Comparison of ENCODE assay signal across 16 mouse cellular contexts in genomic region chr3:54647583-54647982, GRCm38 (mm10). TPM values are rescaled to one million over a fixed set of nuclear protein-coding genes. Genes with fewer than 3 reads are reported as not detected.
DNase-seq lines count a peak whose midpoint lies in the region; ATAC-seq lines count a peak whose summit lies in the region.
"Had no signal": no experiment of that assay in that cellular context is flagged by ENCODE, and none has a peak within 500 bp of the region (broad histone marks: within the 10 kb centered on the region; RNA-seq: fewer than 3 reads in every experiment).

No protein-coding gene starts in this region.

- 49% methylated on average over 2 of the region's 2 CpGs for WGBS in limb, embryonic 13.5 days
- WGBS in limb, embryonic 10.5 days = 85% methylated on average over 2 of the region's 2 CpGs

- intact Hi-C loops in gastrocnemius, postnatal 14 days (cut with DNase I; ENCODE audit: low total_unique reads) = no loop called here
- intact Hi-C loops in heart, postnatal 10 days (cut with DNase I) = no loop called here

- DNase-seq in gastrocnemius, postnatal 14 days = peak; percentile 30
- no peak for DNase-seq in gastrocnemius, adult 8-10 months (ENCODE audit: low spot score in 2 of 2)
- no peak for DNase-seq in limb, embryonic 10.5 days (ENCODE audit: low spot score)
- peak; percentile 71 to 72 for DNase-seq in heart, postnatal 10 days
- no peak for DNase-seq in spleen, postnatal 4 days (ENCODE audit: low spot score in 2 of 2)
- DNase-seq in lung, postnatal 4 days = no peak
- DNase-seq: cerebellum, adult 11-12 months; kidney, postnatal 14 days; layer of hippocampus, adult 9-11 months; lung, adult 2 months; right cerebral cortex, adult 18-20 months; thymus, postnatal 36 days had no signal

- no peaks in the 10 kb centered on the region for H3K9me3 ChIP-seq in limb, embryonic 13.5 days
- H3K9me3 ChIP-seq in limb, embryonic 10.5 days (replicated peaks) = no peaks in the 10 kb centered on the region
- H3K9me3 ChIP-seq: heart, embryonic 13.5 days; midbrain, embryonic 13.5 days had no signal

- no peak overlapping the region for H3K9ac ChIP-seq in limb, embryonic 13.5 days
- H3K9ac ChIP-seq: heart, embryonic 13.5 days; midbrain, embryonic 13.5 days had no signal

- peak; percentile 78 for ATAC-seq in limb, embryonic 13.5 days (ENCODE audit: low FRiP score, low read depth)
- ATAC-seq: midbrain, embryonic 13.5 days had no signal

- no peak overlapping the region for H3K4me3 ChIP-seq in limb, embryonic 13.5 days
- no peak overlapping the region for H3K4me3 ChIP-seq in limb, embryonic 10.5 days
- H3K4me3 ChIP-seq: heart, embryonic 13.5 days; midbrain, embryonic 13.5 days; myocyte had no signal

- peaks cover 7% of the 10 kb centered on the region; the same call in 1 of the 2 replicates for H3K4me1 ChIP-seq in limb, embryonic 13.5 days
- H3K4me1 ChIP-seq in limb, embryonic 10.5 days = no peaks in the 10 kb centered on the region
- H3K4me1 ChIP-seq: midbrain, embryonic 13.5 days had no signal

- H3K36me3 ChIP-seq in limb, embryonic 13.5 days = no peaks in the 10 kb centered on the region
- no peaks in the 10 kb centered on the region for H3K36me3 ChIP-seq in limb, embryonic 10.5 days
- H3K36me3 ChIP-seq: heart, embryonic 13.5 days; midbrain, embryonic 13.5 days had no signal

- no peak overlapping the region for H3K4me2 ChIP-seq in limb, embryonic 13.5 days (replicated peaks)
- H3K4me2 ChIP-seq: heart, embryonic 13.5 days; midbrain, embryonic 13.5 days had no signal

- no peaks in the 10 kb centered on the region for H3K27me3 ChIP-seq in limb, embryonic 13.5 days
- H3K27me3 ChIP-seq in limb, embryonic 10.5 days (ENCODE audit: low read depth, poor library complexity, severe bottlenecking) = no peaks in the 10 kb centered on the region
- H3K27me3 ChIP-seq: heart, embryonic 13.5 days; midbrain, embryonic 13.5 days had no signal

- H3K27ac ChIP-seq in limb, embryonic 13.5 days = peak overlapping the region; percentile 33; the same call in 1 of the 2 replicates
- no peak overlapping the region for H3K27ac ChIP-seq in limb, embryonic 10.5 days
- H3K27ac ChIP-seq: heart, embryonic 13.5 days; midbrain, embryonic 13.5 days had no signal

RNA-seq across cellular contexts. Expression of gene Supt20, which starts 45.0 kb away (rescaled TPM):
- total RNA-seq in gastrocnemius, postnatal 14 days (2021) = 10 to 100 TPM; 13.3 to 15.0 TPM
- total RNA-seq in gastrocnemius, adult 8-10 months (2022) = 10 to 100 TPM in 2 of 4 experiments, 1 to 10 TPM in 2; 9.0 to 13.8 (median 10.8) TPM
- 123 and 124 TPM in 2 replicates for polyA plus RNA-seq in limb, embryonic 13.5 days (2015; fragmentation: Nextera tagmentation; extraction: Ambion mirVana)
- 94.4 and 106 TPM in 2 replicates for polyA plus RNA-seq in limb, embryonic 10.5 days (2016; fragmentation: Nextera tagmentation; extraction: Ambion mirVana)
- total RNA-seq in heart, postnatal 10 days (2021) = 10 to 100 TPM; 35.1 to 41.8 TPM

Comparison
In these comparisons a context has a peak if more than half of its experiments do, and no peak if none do; other contexts are left out.
1. DNase-seq: peak in gastrocnemius, postnatal 14 days (single experiment) and heart, postnatal 10 days (2 of 2); none in gastrocnemius, adult 8-10 months (0 of 2), limb, embryonic 10.5 days (single experiment), spleen, postnatal 4 days (0 of 2) and lung, postnatal 4 days (0 of 2).